In genomic region chr9:122572060-122572835, GRCm38 (mm10) we compare ENCODE assay signal across 8 mouse cellular contexts.
DNase-seq lines count a peak whose midpoint lies in the region; ATAC-seq lines count a peak whose summit lies in the region.

No protein-coding gene starts in this region.

- WGBS in kidney, embryonic 15.5 days = under 1% methylated on average over 68 of the region's 68 CpGs
- under 1% methylated on average over 66 of the region's 68 CpGs for WGBS in limb, embryonic 12.5 days
- under 1% methylated on average over 68 of the region's 68 CpGs for WGBS in neural tube, embryonic 12.5 days

- peak overlapping the region; percentile 58 for H3K4me3 ChIP-seq in kidney, embryonic 15.5 days (replicated peaks)
- peak overlapping the region; percentile 55 for H3K4me3 ChIP-seq in limb, embryonic 12.5 days (replicated peaks)
- H3K4me3 ChIP-seq in neural tube, embryonic 12.5 days = peak overlapping the region; percentile 64

- ATAC-seq in granulocyte monocyte progenitor cell, adult 5-6 weeks (replicated peaks; ENCODE audit: poor library complexity, severe bottlenecking) = peak; percentile 20
- peak; percentile 92 for ATAC-seq in kidney, embryonic 15.5 days (replicated peaks; ENCODE audit: low FRiP score)
- peak; percentile 75 for ATAC-seq in limb, embryonic 12.5 days (ENCODE audit: insufficient number of reproducible peaks, insufficient read depth, low FRiP score, low TSS enrichment, low read depth)
- peak; percentile 85 for ATAC-seq in neural tube, embryonic 12.5 days (ENCODE audit: low FRiP score, low read depth)

- H3K4me2 ChIP-seq in kidney, embryonic 15.5 days = peak overlapping the region; percentile 96
- peak overlapping the region; percentile 94 for H3K4me2 ChIP-seq in limb, embryonic 12.5 days
- H3K4me2 ChIP-seq in neural tube, embryonic 12.5 days (replicated peaks) = peak overlapping the region; percentile 85

- H3K9ac ChIP-seq in kidney, embryonic 15.5 days = peak overlapping the region; percentile 35
- peak overlapping the region; percentile 48; the same call in 1 of the 2 replicates for H3K9ac ChIP-seq in limb, embryonic 12.5 days (replicated peaks)
- H3K9ac ChIP-seq in neural tube, embryonic 12.5 days = peak overlapping the region; percentile 79

- peaks cover 97% of the 10 kb centered on the region for H3K27me3 ChIP-seq in kidney, embryonic 15.5 days
- H3K27me3 ChIP-seq in limb, embryonic 12.5 days = peaks cover 97% of the 10 kb centered on the region
- peaks cover 72% of the 10 kb centered on the region for H3K27me3 ChIP-seq in neural tube, embryonic 12.5 days (replicated peaks)

- no peaks in the 10 kb centered on the region for H3K9me3 ChIP-seq in kidney, embryonic 15.5 days (replicated peaks)
- H3K9me3 ChIP-seq in limb, embryonic 12.5 days = 0 out of 2 replicates have a peak, but pooled peaks cover 4% of the 10 kb centered on the region
- no peaks in the 10 kb centered on the region for H3K9me3 ChIP-seq in neural tube, embryonic 12.5 days

- H3K36me3 ChIP-seq in kidney, embryonic 15.5 days = no peaks in the 10 kb centered on the region
- no peaks in the 10 kb centered on the region for H3K36me3 ChIP-seq in limb, embryonic 12.5 days
- no peaks in the 10 kb centered on the region for H3K36me3 ChIP-seq in neural tube, embryonic 12.5 days

- no peak overlapping the region for H3K27ac ChIP-seq in kidney, embryonic 15.5 days
- no peak overlapping the region for H3K27ac ChIP-seq in limb, embryonic 12.5 days
- peak overlapping the region; percentile 32; the same call in 1 of the 2 replicates for H3K27ac ChIP-seq in neural tube, embryonic 12.5 days

- DNase-seq in gastrocnemius, postnatal 25 days = peak; percentile 12
- no peak for DNase-seq in gastrocnemius, postnatal 36 days
- DNase-seq in cerebellum, postnatal 36 days = peak; percentile 21 to 51
- peak; percentile 6 to 36 for DNase-seq in thymus, postnatal 36 days

- intact Hi-C loops in gastrocnemius, postnatal 36 days (cut with DNase I) = no loop called here

- peaks cover 38% of the 10 kb centered on the region for H3K4me1 ChIP-seq in kidney, embryonic 15.5 days
- peaks cover 34% of the 10 kb centered on the region for H3K4me1 ChIP-seq in limb, embryonic 12.5 days (replicated peaks)
- H3K4me1 ChIP-seq in neural tube, embryonic 12.5 days = peaks cover 25% of the 10 kb centered on the region

Comparison
In these comparisons a context has a peak if more than half of its experiments do, and no peak if none do; other contexts are left out.
1. DNase-seq: peak in gastrocnemius, postnatal 25 days (single experiment), cerebellum, postnatal 36 days (2 of 2) and thymus, postnatal 36 days (2 of 2); none in gastrocnemius, postnatal 36 days (0 of 2).
2. ATAC-seq: peak in every context shown above with its lines; median percentile 92 in kidney, embryonic 15.5 days; 85 in neural tube, embryonic 12.5 days; 75 in limb, embryonic 12.5 days; 20 in granulocyte monocyte progenitor cell, adult 5-6 weeks.
3. Peak in every context shown above with its lines, with median percentiles within 50 percentile points of each other: H3K4me2 ChIP-seq, H3K4me3 ChIP-seq and H3K9ac ChIP-seq.